Mouse (Mus musculus) kidney, embryonic 14.5 days (tissue): ENCODE data around the gene Tspan17. TPM values are rescaled to one million over a fixed set of nuclear protein-coding genes. Genes with fewer than 3 reads are reported as not detected.
A peak's percentile ranks its signal among the peaks of the same experiment; 100 is the strongest.

ENCODE experiments used
- ATAC-seq: fragments of 200-750 bp; cut with Nextera tagmentation; 2 replicates; pipeline ENCODE4 v1.8.0; 2017; ENCODE audit warnings: moderate number of reproducible peaks, mild to moderate bottlenecking, moderate TSS enrichment, moderate library complexity; ENCODE audit not compliant: low FRiP score, low TSS enrichment
- H3K27ac ChIP-seq: fragments of 300-500 bp; sonication (generic); 2 replicates; pipeline ENCODE4 v1.5.1; 2014; ENCODE audit warnings: low read depth, mild to moderate bottlenecking, low read length, moderate library complexity, mixed read lengths
- H3K27me3 ChIP-seq: fragments of 300-500 bp; sonication (generic); 2 replicates; pipeline ENCODE4 v1.6.1; 2014; ENCODE audit warnings: mild to moderate bottlenecking, low read length; ENCODE audit not compliant: control insufficient read depth, insufficient read depth
- H3K36me3 ChIP-seq: fragments of 300-500 bp; sonication (generic); 2 replicates; pipeline ENCODE4 v1.6.1; 2014; ENCODE audit warnings: low read length, mixed read lengths; ENCODE audit not compliant: control insufficient read depth, insufficient read depth
- H3K4me1 ChIP-seq: fragments of 300-500 bp; sonication (generic); 2 replicates; pipeline ENCODE4 v1.6.1; 2014; ENCODE audit warnings: low read length, mixed read lengths; ENCODE audit not compliant: control insufficient read depth, insufficient read depth
- H3K4me2 ChIP-seq: fragments of 300-500 bp; sonication (generic); replicated peaks from 2 replicates; pipeline ENCODE4 v1.6.1; 2014; ENCODE audit warnings: low read depth, mild to moderate bottlenecking, low read length
- H3K4me3 ChIP-seq: fragments of 300-500 bp; sonication (generic); 2 replicates; pipeline ENCODE4 v1.5.1; 2014; ENCODE audit warnings: mild to moderate bottlenecking, low read length
- H3K9ac ChIP-seq: fragments of 300-500 bp; sonication (generic); 2 replicates; pipeline ENCODE4 v1.6.1; 2014; ENCODE audit warnings: low read depth, mild to moderate bottlenecking, low read length, moderate library complexity
- H3K9me3 ChIP-seq: fragments of 300-500 bp; sonication (generic); 2 replicates; pipeline ENCODE4 v1.6.1; 2016; ENCODE audit warnings: low read length; ENCODE audit not compliant: control insufficient read depth
- WGBS: fragments of 180-500 bp; shearing (Covaris S2); extraction: QIAGEN DNeasy Blood & Tissue Kit; methylation state at CpG from one replicate; pipeline ENCODE4 v1.1.7; 2014; 5-methylcytosine and 5-hydroxymethylcytosine counted together
- polyA plus RNA-seq: library from polyadenylated mRNA; unstranded; fragments of >200 nt; fragmentation: Nextera tagmentation; extraction: Ambion mirVana; gene quantifications from 2 replicates; pipeline ENCODE4 v1.2.1, GENCODE M21; 2014

Gene Tspan17
- polyA plus RNA-seq: 5.2 and 6.4 TPM in 2 replicates

DNA sequence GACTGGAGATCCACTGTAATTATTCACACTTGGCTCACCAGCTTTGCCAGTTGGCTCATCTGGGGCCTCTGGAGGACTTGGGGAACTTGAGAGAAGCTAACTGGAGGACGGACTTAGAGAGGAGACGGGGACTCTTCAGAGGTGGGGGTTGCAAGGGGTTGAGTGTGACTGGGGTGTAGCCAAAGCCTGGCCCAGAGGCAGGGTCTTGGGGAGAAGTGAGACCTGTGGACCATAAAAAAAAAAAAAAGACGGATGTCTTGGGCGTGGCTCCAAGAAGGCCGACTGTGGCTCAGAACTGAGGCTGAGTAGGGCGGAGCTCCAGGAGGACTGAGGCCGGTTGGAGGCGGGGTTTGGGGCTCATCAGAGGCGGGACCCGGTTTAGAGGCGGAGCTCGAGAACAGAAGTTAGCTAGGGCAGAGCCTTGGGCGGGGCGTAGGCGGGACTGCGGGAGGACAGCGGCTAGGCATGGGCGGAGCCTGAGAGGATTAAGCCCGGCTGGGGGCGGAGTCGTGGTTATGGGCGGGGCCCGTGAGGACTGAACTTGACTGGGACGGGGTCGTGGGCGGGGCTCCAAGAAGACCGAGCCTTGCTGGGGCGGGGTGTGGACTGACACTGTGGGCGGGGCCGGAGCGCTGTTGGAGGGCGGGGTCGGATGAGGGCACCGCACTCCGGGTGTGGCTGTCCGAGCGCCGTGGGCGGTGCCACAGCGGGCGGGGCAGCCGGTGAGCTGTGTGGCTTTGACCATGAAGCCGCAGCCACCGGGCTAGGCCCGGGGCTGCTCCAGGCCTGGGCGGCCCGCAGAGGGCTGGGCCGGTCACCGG lies at the start of gene Tspan17:
TSS of gene Tspan17 (plus strand) at position 638 of the 821 bp plus-strand sequence.
- Histone ChIP-seq H3K4me2 (peak within 1 kb of the TSS; percentile 98), H3K9ac (peak within 1 kb of the TSS; percentile 35; the same call in 1 of the 2 replicates), H3K27me3 (peaks cover 9% of the 10 kb centered on the region; the same call in 1 of the 2 replicates), H3K36me3 (no peaks in the 10 kb centered on the region), H3K27ac (no peak within 1 kb of the TSS), H3K4me1 (peaks cover 3% of the 10 kb centered on the region; the same call in 1 of the 2 replicates), H3K9me3 (no peaks in the 10 kb centered on the region), H3K4me3 (peak within 1 kb of the TSS; percentile 58)
- 2% methylated on average over 47 of the region's 49 CpGs for WGBS
- peak; percentile 90 for ATAC-seq

DNA sequence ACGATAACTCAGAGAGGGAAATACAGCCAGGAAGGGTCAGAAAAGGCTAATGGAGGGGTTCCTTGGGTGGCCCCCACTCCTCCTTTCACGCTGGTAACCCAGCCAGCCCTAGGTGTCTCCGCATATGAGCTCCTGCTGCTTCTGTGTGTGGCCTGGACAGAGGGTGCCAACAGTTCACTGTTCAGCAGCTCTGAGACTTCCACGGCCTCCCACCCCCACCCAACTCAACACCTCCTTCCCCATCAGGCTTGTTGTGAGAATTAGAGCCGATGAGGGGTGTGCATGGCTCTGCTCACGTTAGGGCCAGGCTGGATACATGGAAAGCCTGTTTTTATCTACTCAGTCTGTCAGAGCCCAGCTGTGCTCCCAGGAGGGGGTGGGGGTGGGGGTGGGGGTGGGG lies 43.1 kb upstream of the Tspan17 start:
- Histone ChIP-seq H3K27ac (no peak overlapping the region), H3K4me2 (no peak overlapping the region), H3K9me3 (no peaks in the 10 kb centered on the region), H3K4me1 (peaks cover 4% of the 10 kb centered on the region; the same call in 1 of the 2 replicates), H3K27me3 (peaks cover 31% of the 10 kb centered on the region), H3K9ac (no peak overlapping the region), H3K4me3 (no peak overlapping the region), H3K36me3 (no peaks in the 10 kb centered on the region)
- WGBS: 38% methylated on average over 6 of the region's 6 CpGs
- ATAC-seq: no peak

DNA sequence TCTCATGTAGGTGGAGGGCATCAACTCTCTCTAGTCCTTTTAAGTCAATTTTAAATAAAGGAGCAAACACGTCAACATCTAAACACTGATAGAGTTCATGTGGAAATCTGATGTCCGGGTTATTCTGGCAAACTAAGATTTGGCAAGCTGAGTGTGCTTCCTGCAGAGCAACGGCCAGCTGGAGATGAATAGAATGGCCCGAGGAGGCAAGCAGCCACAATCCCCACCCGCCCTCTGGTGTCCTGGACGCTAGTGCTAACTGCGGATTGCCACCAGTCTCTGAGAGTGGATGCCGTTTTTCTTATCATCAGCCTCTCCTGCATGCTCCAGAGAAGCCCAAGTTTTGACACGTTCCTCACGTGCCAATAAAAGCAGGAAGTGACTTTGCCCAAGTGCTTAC lies 42.3 kb upstream of the Tspan17 start:
- H3K4me1 ChIP-seq: peaks cover 4% of the 10 kb centered on the region; the same call in 1 of the 2 replicates
- no peaks in the 10 kb centered on the region for H3K36me3 ChIP-seq
- H3K27ac ChIP-seq: no peak overlapping the region
- H3K9me3 ChIP-seq: no peaks in the 10 kb centered on the region
- 56% methylated on average over 10 of the region's 10 CpGs for WGBS
- no peak for ATAC-seq
- peaks cover 31% of the 10 kb centered on the region for H3K27me3 ChIP-seq
- no peak overlapping the region for H3K4me3 ChIP-seq
- H3K9ac ChIP-seq: no peak overlapping the region
- H3K4me2 ChIP-seq: no peak overlapping the region

DNA sequence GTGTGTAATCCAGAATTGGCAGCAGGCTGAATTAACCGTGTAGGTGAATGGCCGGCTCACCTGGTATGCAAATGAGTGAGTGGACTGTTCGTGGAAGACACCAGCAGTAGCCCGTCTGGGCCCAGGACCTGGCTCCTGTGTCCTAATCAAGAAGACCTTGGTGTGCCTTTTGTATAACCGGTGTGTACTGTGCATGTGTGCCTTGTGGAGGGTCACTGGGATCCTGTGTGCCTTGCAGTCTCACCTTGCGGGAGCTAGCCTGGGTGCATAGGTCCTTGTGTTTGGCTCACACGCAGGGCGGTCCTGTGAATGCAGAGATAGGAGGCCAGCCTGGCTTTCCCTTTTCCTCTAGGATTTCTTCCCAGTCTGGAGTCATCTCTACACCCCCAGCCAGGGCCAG lies 41.0 kb upstream of the Tspan17 start:
- no peak overlapping the region for H3K4me3 ChIP-seq
- no peak overlapping the region for H3K9ac ChIP-seq
- WGBS: 89% methylated on average over 8 of the region's 8 CpGs
- peaks cover 34% of the 10 kb centered on the region for H3K27me3 ChIP-seq
- no peaks in the 10 kb centered on the region for H3K36me3 ChIP-seq
- H3K27ac ChIP-seq: no peak overlapping the region
- no peaks in the 10 kb centered on the region for H3K9me3 ChIP-seq
- peaks cover 4% of the 10 kb centered on the region; the same call in 1 of the 2 replicates for H3K4me1 ChIP-seq
- no peak for ATAC-seq
- no peak overlapping the region for H3K4me2 ChIP-seq

DNA sequence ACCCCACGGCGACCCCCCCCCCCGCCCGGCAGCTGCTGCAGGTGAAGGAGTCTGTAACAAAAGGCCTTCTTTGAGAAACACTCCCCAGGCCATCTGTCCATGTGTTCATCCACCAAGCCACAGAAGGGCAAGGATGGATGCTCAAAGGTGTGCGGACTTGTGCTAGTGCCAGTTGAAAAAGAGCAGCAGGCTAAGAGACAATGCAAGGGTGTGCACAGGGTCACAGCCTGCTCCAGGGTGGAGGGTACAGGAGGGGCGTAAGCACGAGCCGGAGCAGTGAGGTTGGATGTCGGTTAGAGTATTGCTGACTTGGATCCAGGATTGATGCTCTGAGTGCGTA lies 40.5 kb upstream of the Tspan17 start:
- H3K4me2 ChIP-seq: no peak overlapping the region
- H3K4me1 ChIP-seq: peaks cover 4% of the 10 kb centered on the region; the same call in 1 of the 2 replicates
- H3K27ac ChIP-seq: no peak overlapping the region
- H3K27me3 ChIP-seq: peaks cover 34% of the 10 kb centered on the region
- no peaks in the 10 kb centered on the region for H3K9me3 ChIP-seq
- H3K36me3 ChIP-seq: no peaks in the 10 kb centered on the region
- H3K4me3 ChIP-seq: peak overlapping the region; percentile 51; the same call in 1 of the 2 replicates
- WGBS: 53% methylated on average over 10 of the region's 10 CpGs
- no peak overlapping the region for H3K9ac ChIP-seq
- ATAC-seq: peak; percentile 24; the same call in 1 of the 2 replicates

DNA sequence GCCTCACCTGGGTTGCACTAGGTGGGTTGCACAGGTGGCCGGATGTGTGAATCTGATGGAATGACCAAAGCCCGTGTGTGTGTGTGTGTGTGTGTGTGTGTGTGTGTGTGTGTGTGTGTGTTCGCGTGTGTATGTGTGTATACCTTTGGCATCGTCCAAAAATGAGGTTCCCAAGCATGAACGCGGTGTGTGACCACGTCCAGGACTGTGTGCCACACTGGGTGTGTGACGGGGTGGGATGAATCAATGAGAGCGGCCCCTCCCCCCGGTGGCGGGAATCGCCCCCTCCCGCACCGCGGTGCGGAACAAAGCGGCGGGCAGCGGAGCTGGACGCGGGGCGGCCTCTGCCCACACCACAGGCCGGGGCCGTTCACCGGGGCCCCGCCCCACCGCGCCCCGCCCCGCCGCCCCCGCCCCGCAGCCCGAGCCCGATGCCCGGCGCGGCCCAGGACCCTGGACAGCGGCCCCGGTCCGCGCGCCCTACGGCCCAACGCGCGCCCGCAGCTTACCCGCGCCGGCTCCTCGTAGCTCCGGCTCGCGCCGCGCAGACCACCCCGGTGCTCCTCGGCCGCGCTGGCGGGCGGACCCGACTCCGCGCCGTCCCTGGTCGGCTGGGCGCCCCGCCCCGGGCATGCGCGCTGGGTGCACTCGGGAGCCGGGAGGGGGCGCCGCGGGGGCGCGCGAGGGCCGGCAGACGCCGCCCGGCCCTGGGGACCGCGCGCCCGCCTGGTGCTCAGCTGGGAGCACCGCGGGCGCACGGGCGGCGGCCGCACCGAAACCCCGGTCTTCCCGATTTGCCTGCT lies 39.9 kb upstream of the Tspan17 start:
- WGBS: 3% methylated on average over 57 of the region's 100 CpGs
- Histone ChIP-seq H3K36me3 (no peaks in the 10 kb centered on the region), H3K4me2 (peak overlapping the region; percentile 91), H3K4me3 (peak overlapping the region; percentile 51), H3K27ac (no peak overlapping the region), H3K9me3 (no peaks in the 10 kb centered on the region), H3K4me1 (peaks cover 4% of the 10 kb centered on the region; the same call in 1 of the 2 replicates), H3K9ac (peak overlapping the region; percentile 47), H3K27me3 (peaks cover 34% of the 10 kb centered on the region)
- ATAC-seq: peak; percentile 84

DNA sequence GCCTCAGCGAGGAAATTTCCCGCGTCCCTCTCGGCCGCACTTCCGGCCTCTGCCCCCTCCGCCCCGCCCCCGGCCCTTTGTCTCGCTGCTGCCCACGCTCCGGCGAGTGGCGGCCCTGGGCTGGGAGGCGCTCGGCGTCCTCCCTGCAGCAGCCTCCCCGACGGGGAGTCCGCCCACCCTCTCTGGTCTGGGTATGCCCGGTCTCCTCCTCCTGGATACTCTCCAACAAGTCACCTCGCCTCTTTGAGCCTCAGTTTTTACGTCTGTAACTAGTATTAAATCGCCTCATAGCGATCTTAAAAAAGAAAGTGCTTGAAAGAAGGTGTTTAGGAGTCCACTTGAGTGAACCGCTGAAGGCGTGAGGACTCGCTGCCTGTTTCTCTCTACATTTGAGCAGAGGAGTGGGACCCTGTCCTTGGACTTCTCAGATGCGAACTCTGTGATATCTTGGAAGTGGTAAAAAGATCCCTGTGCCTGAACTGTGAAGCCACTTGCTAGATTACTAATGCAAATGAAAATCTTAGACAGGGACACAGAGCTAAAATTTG lies 39.2 kb upstream of the Tspan17 start, which contains the start of gene Gprin1:
TSS of gene Gprin1 (minus strand) at position 11 of the 548 bp plus-strand sequence.
- Histone ChIP-seq H3K9me3 (no peaks in the 10 kb centered on the region), H3K27ac (no peak within 1 kb of the TSS), H3K27me3 (peaks cover 34% of the 10 kb centered on the region), H3K4me1 (peaks cover 4% of the 10 kb centered on the region; the same call in 1 of the 2 replicates), H3K4me3 (peak within 1 kb of the TSS; percentile 51), H3K36me3 (no peaks in the 10 kb centered on the region), H3K4me2 (peak within 1 kb of the TSS; percentile 91), H3K9ac (peak within 1 kb of the TSS; percentile 47)
- 2% methylated on average over 24 of the region's 29 CpGs for WGBS
- peak; percentile 45 for ATAC-seq

DNA sequence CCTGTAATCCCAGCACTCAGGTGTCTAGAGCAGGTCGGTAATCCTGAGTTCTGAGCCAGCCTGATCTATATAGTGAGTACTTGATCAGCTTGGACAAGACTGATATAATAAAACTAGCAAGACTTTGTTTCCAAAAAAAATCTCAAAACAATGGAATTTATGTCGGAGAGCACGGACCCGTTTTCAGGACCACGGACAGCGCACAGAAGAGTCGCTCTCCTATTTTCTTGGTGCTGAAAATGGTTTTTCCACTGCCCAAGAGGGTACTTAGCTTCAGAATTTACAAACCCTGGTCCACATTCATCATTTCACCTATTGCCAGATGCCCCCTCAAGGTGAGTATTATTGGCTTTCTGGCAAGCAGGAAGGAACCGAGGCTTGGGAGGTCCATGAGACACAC lies 38.5 kb upstream of the Tspan17 start:
- 2% methylated on average over 8 of the region's 8 CpGs for WGBS
- H3K9ac ChIP-seq: no peak overlapping the region
- no peaks in the 10 kb centered on the region for H3K36me3 ChIP-seq
- no peak overlapping the region for H3K4me3 ChIP-seq
- no peak for ATAC-seq
- H3K27ac ChIP-seq: no peak overlapping the region
- H3K4me1 ChIP-seq: peaks cover 4% of the 10 kb centered on the region; the same call in 1 of the 2 replicates
- peaks cover 39% of the 10 kb centered on the region for H3K27me3 ChIP-seq
- H3K9me3 ChIP-seq: no peaks in the 10 kb centered on the region
- no peak overlapping the region for H3K4me2 ChIP-seq
